In the genomic region with DNA sequence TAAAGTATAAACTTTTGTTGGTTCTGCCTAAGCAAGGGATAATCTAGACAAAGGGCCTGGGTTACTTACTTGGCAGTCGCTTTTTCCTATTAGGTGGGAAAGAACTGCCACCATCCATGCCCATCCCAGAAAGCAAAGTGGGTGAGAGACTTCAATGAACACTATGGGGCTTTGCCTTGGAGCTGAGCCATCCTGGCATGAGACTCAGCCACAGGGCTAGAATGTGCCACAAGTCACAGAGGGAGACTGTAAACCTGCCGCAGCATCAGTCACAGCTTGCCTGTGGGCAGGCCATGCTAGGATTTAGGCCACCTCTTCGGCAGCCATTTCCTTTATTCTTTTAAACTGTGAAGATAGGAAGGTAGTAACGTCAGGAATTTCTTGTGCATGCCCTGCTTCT, we compare ENCODE assay signal across 11 mouse cellular contexts.
DNase-seq lines count a peak whose midpoint lies in the region; ATAC-seq and TF ChIP-seq lines count a peak whose summit lies in the region.
"Had no signal": no experiment of that assay in that cellular context is flagged by ENCODE, and none has a peak within 500 bp of the region (broad histone marks: within the 10 kb centered on the region; RNA-seq: fewer than 3 reads in every experiment).

No protein-coding gene starts in this region.

- WGBS in heart, postnatal 0 days, result 79% methylated on average over 4 of the region's 4 CpGs
- WGBS in intestine, embryonic 16.5 days, result 87% methylated on average over 4 of the region's 4 CpGs

- no peak for ATAC-seq in heart, postnatal 0 days (ENCODE audit: insufficient read depth, low read depth)
- no peak for ATAC-seq in intestine, embryonic 16.5 days

- DNase-seq in heart, postnatal 0 days (ENCODE audit: low spot score), result no peak
- no peak for DNase-seq in heart, postnatal 4 days
- peak; percentile 21 for DNase-seq in right cerebral cortex, postnatal 14 days
- no peak for DNase-seq in right cerebral cortex, adult 18-20 months
- DNase-seq in retina, embryonic 14.5 days (ENCODE audit: low spot score), result no peak
- DNase-seq in spleen, postnatal 14 days (ENCODE audit: low spot score in 2 of 2), result no peak
- DNase-seq: embryo, embryonic 11 days; kidney, adult 9 months; thymus, postnatal 36 days had no signal

- no peak for TF ChIP-seq CTCF in heart, postnatal 0 days (IDR thresholded peaks at IDR 0.05; ENCODE audit: low read depth)

- H3K9ac ChIP-seq in heart, postnatal 0 days (replicated peaks; ENCODE audit: low read depth, low read length), result no peak overlapping the region
- H3K9ac ChIP-seq in intestine, embryonic 16.5 days (ENCODE audit: low read depth, low read length), result no peak overlapping the region

- peak overlapping the region; percentile 64 for H3K27ac ChIP-seq in heart, postnatal 0 days (ENCODE audit: low read depth)
- peak overlapping the region; percentile 62 for H3K27ac ChIP-seq in intestine, embryonic 16.5 days (ENCODE audit: low read length)

- H3K9me3 ChIP-seq in heart, postnatal 0 days (replicated peaks; ENCODE audit: control insufficient read depth, low read length), result no peaks in the 10 kb centered on the region
- H3K9me3 ChIP-seq in intestine, embryonic 16.5 days (ENCODE audit: control insufficient read depth, low read length), result no peaks in the 10 kb centered on the region

- no peaks in the 10 kb centered on the region for H3K36me3 ChIP-seq in heart, postnatal 0 days (replicated peaks; ENCODE audit: control insufficient read depth, insufficient read depth, low read length)
- H3K36me3 ChIP-seq in intestine, embryonic 16.5 days (ENCODE audit: control insufficient read depth, insufficient read depth, low read length), result no peaks in the 10 kb centered on the region

- no peak overlapping the region for H3K4me2 ChIP-seq in heart, postnatal 0 days (ENCODE audit: low read depth, low read length)
- no peak overlapping the region for H3K4me2 ChIP-seq in intestine, embryonic 16.5 days (ENCODE audit: low read depth, low read length)

- TF ChIP-seq EP300 in heart, postnatal 0 days (IDR thresholded peaks at IDR 0.05; ENCODE audit: low read depth), result no peak

- H3K27me3 ChIP-seq in heart, postnatal 0 days (ENCODE audit: control insufficient read depth, insufficient read depth, low read length), result no peaks in the 10 kb centered on the region
- H3K27me3 ChIP-seq in intestine, embryonic 16.5 days (replicated peaks; ENCODE audit: control insufficient read depth, insufficient read depth, low read length), result no peaks in the 10 kb centered on the region

- peaks cover 3% of the 10 kb centered on the region; the same call in 1 of the 2 replicates for H3K4me1 ChIP-seq in heart, postnatal 0 days (ENCODE audit: control insufficient read depth, insufficient read depth)
- peaks cover 15% of the 10 kb centered on the region; the same call in 1 of the 2 replicates for H3K4me1 ChIP-seq in intestine, embryonic 16.5 days (ENCODE audit: control insufficient read depth, insufficient read depth, low read length)

- H3K4me3 ChIP-seq in heart, postnatal 0 days (ENCODE audit: low read depth, low read length), result no peak overlapping the region
- no peak overlapping the region for H3K4me3 ChIP-seq in intestine, embryonic 16.5 days (ENCODE audit: low read length)
- H3K4me3 ChIP-seq: left cerebral cortex, adult 2 months had no signal
